Mouse (Mus musculus): ENCODE data around the gene Gm37240. TPM values are rescaled to one million over a fixed set of nuclear protein-coding genes. Genes with fewer than 3 reads are reported as not detected.

The Gm37240 gene
- polyA plus RNA-seq, 1 experiment: 1.9 TPM

GRCm38 (mm10) chr3:85110762-85111161 is 776.6 kb downstream of the Gm37240 start:
- Histone ChIP-seq H3K4me1 (ENCODE audit: control insufficient read depth, insufficient read depth, low read length) (no peaks in the 10 kb centered on the region), H3K27ac (ENCODE audit: insufficient read depth, low read length) (no peak overlapping the region), H3K4me3 (ENCODE audit: insufficient read depth, low read length) (no peak overlapping the region)
- TF ChIP-seq CTCF (IDR thresholded peaks at IDR 0.05; ENCODE audit: borderline replicate concordance, insufficient read depth, low read length) (no peak), POLR2A (IDR thresholded peaks at IDR 0.05; ENCODE audit: low read depth, low read length) (no peak)

DNA sequence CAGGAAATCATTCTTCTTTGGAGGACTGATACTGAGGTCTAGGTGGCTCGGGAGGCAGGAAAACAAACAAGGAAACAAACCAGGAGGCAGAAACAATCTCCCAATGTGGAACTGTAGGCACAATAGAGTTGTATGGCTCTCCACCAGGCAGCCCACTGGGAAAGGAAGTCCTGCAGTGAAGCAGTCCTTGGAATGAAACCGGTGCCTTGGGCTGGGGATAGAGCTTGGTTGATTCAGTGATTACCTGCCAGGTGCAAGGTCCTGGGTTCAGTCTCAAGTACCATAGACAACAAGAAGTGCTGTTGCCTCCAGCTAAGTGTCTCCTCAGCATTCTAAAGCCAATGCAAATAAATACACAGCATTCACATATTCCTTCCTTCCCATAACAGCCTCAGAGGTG is 778.1 kb downstream of the Gm37240 start:
- H3K4me1 ChIP-seq (ENCODE audit: control insufficient read depth, insufficient read depth, low read length): no peaks in the 10 kb centered on the region
- no peak overlapping the region for H3K4me3 ChIP-seq (ENCODE audit: insufficient read depth, low read length)
- TF ChIP-seq POLR2A (IDR thresholded peaks at IDR 0.05; ENCODE audit: low read depth, low read length) (no peak), CTCF (IDR thresholded peaks at IDR 0.05; ENCODE audit: borderline replicate concordance, insufficient read depth, low read length) (no peak)
- H3K27ac ChIP-seq (ENCODE audit: insufficient read depth, low read length): no peak overlapping the region

- Histone ChIP-seq H3K27ac (ENCODE audit: insufficient read depth, low read length) (no peak overlapping the region), H3K4me3 (ENCODE audit: insufficient read depth, low read length) (no peak overlapping the region), H3K4me1 (ENCODE audit: control insufficient read depth, insufficient read depth, low read length) (no peaks in the 10 kb centered on the region)
- TF ChIP-seq CTCF (IDR thresholded peaks at IDR 0.05; ENCODE audit: borderline replicate concordance, insufficient read depth, low read length) (no peak), POLR2A (IDR thresholded peaks at IDR 0.05; ENCODE audit: low read depth, low read length) (no peak)
Observed at GRCm38 (mm10) chr3:85108396-85108795, 778.9 kb downstream of the Gm37240 start.

GRCm38 (mm10) chr3:85106956-85107355 is 780.4 kb downstream of the Gm37240 start:
- no peak for TF ChIP-seq CTCF (IDR thresholded peaks at IDR 0.05; ENCODE audit: borderline replicate concordance, insufficient read depth, low read length)
- TF ChIP-seq POLR2A (IDR thresholded peaks at IDR 0.05; ENCODE audit: low read depth, low read length): no peak

GRCm38 (mm10) chr3:85104301-85104700 is 783.0 kb downstream of the Gm37240 start:
- Histone ChIP-seq H3K4me3 (ENCODE audit: insufficient read depth, low read length) (no peak overlapping the region), H3K27ac (ENCODE audit: insufficient read depth, low read length) (no peak overlapping the region), H3K4me1 (ENCODE audit: control insufficient read depth, insufficient read depth, low read length) (no peaks in the 10 kb centered on the region)
- TF ChIP-seq POLR2A (IDR thresholded peaks at IDR 0.05; ENCODE audit: low read depth, low read length): no peak
- TF ChIP-seq CTCF (IDR thresholded peaks at IDR 0.05; ENCODE audit: borderline replicate concordance, insufficient read depth, low read length): no peak

More at GRCm38 (mm10) chr3:85106956-85107355, 780.4 kb downstream of the Gm37240 start:
- H3K27ac ChIP-seq (ENCODE audit: insufficient read depth, low read length): no peak overlapping the region
- no peak overlapping the region for H3K4me3 ChIP-seq (ENCODE audit: insufficient read depth, low read length)
- H3K4me1 ChIP-seq (ENCODE audit: control insufficient read depth, insufficient read depth, low read length): no peaks in the 10 kb centered on the region

- Histone ChIP-seq H3K4me3 (ENCODE audit: insufficient read depth, low read length) (no peak overlapping the region), H3K4me1 (ENCODE audit: control insufficient read depth, insufficient read depth, low read length) (no peaks in the 10 kb centered on the region), H3K27ac (ENCODE audit: insufficient read depth, low read length) (no peak overlapping the region)
- no peak for TF ChIP-seq CTCF (IDR thresholded peaks at IDR 0.05; ENCODE audit: borderline replicate concordance, insufficient read depth, low read length)
- TF ChIP-seq POLR2A (IDR thresholded peaks at IDR 0.05; ENCODE audit: low read depth, low read length): no peak
Observed at GRCm38 (mm10) chr3:85080882-85081558, 806.3 kb downstream of the Gm37240 start.

GRCm38 (mm10) chr3:85064113-85064512 is 823.2 kb downstream of the Gm37240 start:
- Histone ChIP-seq H3K4me3 (ENCODE audit: insufficient read depth, low read length) (no peak overlapping the region), H3K4me1 (ENCODE audit: control insufficient read depth, insufficient read depth, low read length) (no peaks in the 10 kb centered on the region), H3K27ac (ENCODE audit: insufficient read depth, low read length) (no peak overlapping the region)
- no peak for TF ChIP-seq POLR2A (IDR thresholded peaks at IDR 0.05; ENCODE audit: low read depth, low read length)
- no peak for TF ChIP-seq CTCF (IDR thresholded peaks at IDR 0.05; ENCODE audit: borderline replicate concordance, insufficient read depth, low read length)

DNA sequence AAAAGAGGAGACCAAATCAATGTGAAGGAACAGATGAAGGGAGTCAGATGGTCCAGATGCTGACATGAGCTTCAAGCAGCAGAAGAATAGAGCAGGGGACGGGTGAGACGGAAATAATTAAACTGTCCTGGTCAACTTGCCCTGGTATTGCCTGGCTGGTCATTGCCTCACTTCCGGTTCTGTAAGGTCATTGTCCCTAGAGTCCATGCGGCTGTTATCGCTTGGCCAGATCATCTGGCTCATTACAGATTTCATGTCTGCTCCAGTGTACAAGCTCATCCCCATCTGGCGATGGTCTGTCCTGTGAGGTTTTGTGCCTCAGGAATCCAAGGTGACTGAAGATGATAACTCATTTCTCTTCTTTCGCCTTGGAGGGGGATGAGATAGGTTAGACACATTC is 827.2 kb downstream of the Gm37240 start:
- H3K4me1 ChIP-seq (ENCODE audit: control insufficient read depth, insufficient read depth, low read length): no peaks in the 10 kb centered on the region
- H3K27ac ChIP-seq (ENCODE audit: insufficient read depth, low read length): no peak overlapping the region
- no peak for TF ChIP-seq CTCF (IDR thresholded peaks at IDR 0.05; ENCODE audit: borderline replicate concordance, insufficient read depth, low read length)
- TF ChIP-seq POLR2A (IDR thresholded peaks at IDR 0.05; ENCODE audit: low read depth, low read length): no peak
- H3K4me3 ChIP-seq (ENCODE audit: insufficient read depth, low read length): no peak overlapping the region

DNA sequence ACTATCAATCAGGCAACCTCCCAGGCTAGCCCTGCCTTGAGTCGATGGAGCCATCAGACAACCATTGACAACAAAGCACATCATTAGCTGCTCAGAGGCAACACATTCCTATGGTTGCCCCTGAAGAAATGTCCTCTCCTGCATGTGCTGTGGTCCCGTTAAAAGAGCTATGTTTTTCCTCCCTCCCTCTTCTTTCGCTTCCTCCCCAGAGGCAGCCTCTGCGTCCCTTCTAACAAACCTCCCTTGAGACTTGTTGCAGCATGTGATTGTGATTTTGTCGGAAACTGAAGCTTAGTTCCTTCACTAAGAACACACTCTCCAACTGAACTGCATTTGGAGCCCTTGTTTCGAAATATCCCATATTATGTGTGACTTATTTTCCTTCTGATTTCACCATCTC is 830.1 kb downstream of the Gm37240 start:
- TF ChIP-seq POLR2A (IDR thresholded peaks at IDR 0.05; ENCODE audit: low read depth, low read length) (no peak), CTCF (IDR thresholded peaks at IDR 0.05; ENCODE audit: borderline replicate concordance, insufficient read depth, low read length) (no peak)
- Histone ChIP-seq H3K27ac (ENCODE audit: insufficient read depth, low read length) (no peak overlapping the region), H3K4me1 (ENCODE audit: control insufficient read depth, insufficient read depth, low read length) (no peaks in the 10 kb centered on the region), H3K4me3 (ENCODE audit: insufficient read depth, low read length) (no peak overlapping the region)

- no peak overlapping the region for H3K27ac ChIP-seq (ENCODE audit: insufficient read depth, low read length)
- no peak overlapping the region for H3K4me3 ChIP-seq (ENCODE audit: insufficient read depth, low read length)
- TF ChIP-seq POLR2A (IDR thresholded peaks at IDR 0.05; ENCODE audit: low read depth, low read length) (no peak), CTCF (IDR thresholded peaks at IDR 0.05; ENCODE audit: borderline replicate concordance, insufficient read depth, low read length) (no peak)
- H3K4me1 ChIP-seq (ENCODE audit: control insufficient read depth, insufficient read depth, low read length): no peaks in the 10 kb centered on the region
Observed at GRCm38 (mm10) chr3:85053526-85053925, 833.8 kb downstream of the Gm37240 start.
